Mouse (Mus musculus): ENCODE measurements at regions not wholly inside any gene's neighbourhood (a gene's known extent, or its start where the extent isn't known, plus 50 kb on each side); places are given as distances from the start of the nearest gene placed in this dataset.
A peak's percentile ranks its signal among the peaks of the same experiment; 100 is the strongest.

- no peak overlapping the region for H3K4me3 ChIP-seq (replicated peaks; ENCODE audit: low read length)
Measured at GRCm38 (mm10) chr7:138505205-138505604, 107.7 kb upstream of the Tcerg1l start.

DNA sequence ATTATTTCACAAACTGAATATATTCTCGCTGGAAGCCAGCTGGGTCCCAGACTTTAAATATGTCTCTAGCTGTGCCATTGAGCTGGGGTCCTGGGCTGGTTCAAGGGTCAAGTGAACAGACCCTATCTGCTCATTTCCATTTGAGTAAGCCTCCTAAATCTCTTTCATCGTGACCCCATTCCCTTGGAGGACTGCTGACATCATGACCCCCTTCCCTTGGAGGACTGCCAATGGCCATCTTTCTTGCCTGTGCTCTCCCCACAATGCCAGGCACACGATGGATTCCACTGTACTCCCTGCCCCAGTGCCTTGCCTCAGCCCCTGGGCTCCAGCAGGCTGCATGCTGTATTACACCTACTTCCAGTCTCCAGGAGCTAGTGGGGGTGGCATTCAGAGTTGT, 106.5 kb upstream of the Tcerg1l start:
- no peaks in the 10 kb centered on the region for H3K9me3 ChIP-seq (ENCODE audit: low read length)
- H3K27me3 ChIP-seq (ENCODE audit: insufficient read depth, low read length): peaks cover 3% of the 10 kb centered on the region; the same call in 1 of the 2 replicates
- H3K4me1 ChIP-seq (replicated peaks; ENCODE audit: low read depth, low read length): no peaks in the 10 kb centered on the region
- no peaks in the 10 kb centered on the region for H3K36me3 ChIP-seq (ENCODE audit: insufficient read depth, low read length)
- no peak overlapping the region for H3K4me3 ChIP-seq (replicated peaks; ENCODE audit: low read length)
- TF ChIP-seq CTCF (conservative IDR thresholded peaks at IDR 0.05; ENCODE audit: low read length) (no peak), POU5F1 (IDR thresholded peaks at IDR 0.05; ENCODE audit: borderline replicate concordance, low read length) (no peak), NANOG (IDR thresholded peaks at IDR 0.05; ENCODE audit: borderline replicate concordance, low read length) (no peak)

More at GRCm38 (mm10) chr7:138505205-138505604, 107.7 kb upstream of the Tcerg1l start:
- TF ChIP-seq NANOG (IDR thresholded peaks at IDR 0.05; ENCODE audit: borderline replicate concordance, low read length) (no peak), POU5F1 (IDR thresholded peaks at IDR 0.05; ENCODE audit: borderline replicate concordance, low read length) (no peak), CTCF (conservative IDR thresholded peaks at IDR 0.05; ENCODE audit: low read length) (no peak)
- H3K4me1 ChIP-seq (replicated peaks; ENCODE audit: low read depth, low read length): no peaks in the 10 kb centered on the region
- no peaks in the 10 kb centered on the region for H3K9me3 ChIP-seq (ENCODE audit: low read length)
- no peaks in the 10 kb centered on the region for H3K36me3 ChIP-seq (ENCODE audit: insufficient read depth, low read length)
- H3K27me3 ChIP-seq (ENCODE audit: insufficient read depth, low read length): peaks cover 3% of the 10 kb centered on the region; the same call in 1 of the 2 replicates

GRCm38 (mm10) chr7:138503016-138503415, 105.5 kb upstream of the Tcerg1l start:
- Histone ChIP-seq H3K4me1 (replicated peaks; ENCODE audit: low read depth, low read length) (no peaks in the 10 kb centered on the region), H3K27me3 (ENCODE audit: insufficient read depth, low read length) (peaks cover 3% of the 10 kb centered on the region; the same call in 1 of the 2 replicates), H3K4me3 (replicated peaks; ENCODE audit: low read length) (no peak overlapping the region), H3K36me3 (ENCODE audit: insufficient read depth, low read length) (no peaks in the 10 kb centered on the region), H3K9me3 (ENCODE audit: low read length) (no peaks in the 10 kb centered on the region)
- TF ChIP-seq NANOG (IDR thresholded peaks at IDR 0.05; ENCODE audit: borderline replicate concordance, low read length) (no peak), POU5F1 (IDR thresholded peaks at IDR 0.05; ENCODE audit: borderline replicate concordance, low read length) (no peak), CTCF (conservative IDR thresholded peaks at IDR 0.05; ENCODE audit: low read length) (no peak)

DNA sequence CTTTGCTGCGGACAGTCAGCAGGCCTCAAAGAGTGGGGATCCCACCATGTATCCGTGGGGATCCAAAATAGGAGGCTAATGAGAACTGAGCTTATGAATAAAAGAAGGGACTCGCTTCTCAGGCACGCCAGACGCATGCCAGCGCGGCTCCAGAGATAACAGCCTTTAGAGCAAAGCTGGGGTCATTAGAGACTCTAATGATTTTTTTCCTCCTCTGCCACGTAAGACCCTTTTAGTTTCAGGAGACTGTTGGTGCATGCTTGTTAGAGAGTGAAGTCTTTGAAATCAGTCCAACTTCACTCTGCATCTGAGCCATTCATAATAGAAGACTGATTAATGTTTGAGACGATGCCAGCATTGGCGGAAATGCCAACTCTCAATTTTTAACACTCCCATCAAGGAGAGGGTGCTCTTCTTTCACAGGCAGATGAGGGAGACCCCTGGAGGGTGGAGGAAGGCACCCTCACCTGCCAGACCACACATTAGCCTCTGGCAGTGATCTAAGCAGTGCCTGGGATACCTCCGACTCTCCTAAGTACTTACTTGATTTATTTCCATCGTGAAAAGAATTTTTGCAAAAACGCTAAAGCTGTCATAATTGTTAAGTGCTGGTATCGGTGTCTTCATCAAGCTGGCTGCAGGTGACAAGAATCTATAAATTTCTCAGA, 104.0 kb upstream of the Tcerg1l start:
- no peaks in the 10 kb centered on the region for H3K4me1 ChIP-seq (replicated peaks; ENCODE audit: low read depth, low read length)
- TF ChIP-seq POU5F1 (IDR thresholded peaks at IDR 0.05; ENCODE audit: borderline replicate concordance, low read length): no peak
- H3K9me3 ChIP-seq (ENCODE audit: low read length): no peaks in the 10 kb centered on the region
- H3K4me3 ChIP-seq (replicated peaks; ENCODE audit: low read length): no peak overlapping the region
- peaks cover 3% of the 10 kb centered on the region; the same call in 1 of the 2 replicates for H3K27me3 ChIP-seq (ENCODE audit: insufficient read depth, low read length)
- H3K36me3 ChIP-seq (ENCODE audit: insufficient read depth, low read length): no peaks in the 10 kb centered on the region

DNA sequence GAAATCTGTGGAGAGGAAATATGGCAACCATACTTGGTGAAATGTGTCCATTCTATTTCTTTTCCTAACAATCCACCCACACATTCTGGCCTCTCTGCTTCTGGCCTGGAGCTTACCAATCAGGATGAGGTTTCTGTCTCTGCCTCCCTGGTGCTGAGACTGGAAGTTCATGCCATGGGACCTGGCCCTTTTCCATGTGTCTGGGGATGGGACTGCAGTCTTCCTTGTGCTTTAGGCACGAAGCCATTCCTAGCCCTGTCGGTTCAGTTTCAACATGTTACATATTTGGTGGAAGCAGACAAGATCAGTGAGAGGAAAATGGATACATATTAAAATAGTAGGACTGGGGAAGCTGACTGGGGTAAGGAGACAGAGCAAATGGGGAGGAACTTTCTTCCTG, 100.2 kb upstream of the Tcerg1l start:
- no peak for TF ChIP-seq NANOG (IDR thresholded peaks at IDR 0.05; ENCODE audit: borderline replicate concordance, low read length)
- TF ChIP-seq POU5F1 (IDR thresholded peaks at IDR 0.05; ENCODE audit: borderline replicate concordance, low read length): no peak
- no peak for TF ChIP-seq CTCF (conservative IDR thresholded peaks at IDR 0.05; ENCODE audit: low read length)
- peaks cover 7% of the 10 kb centered on the region; the same call in 1 of the 2 replicates for H3K4me1 ChIP-seq (replicated peaks; ENCODE audit: low read depth, low read length)
- H3K9me3 ChIP-seq (ENCODE audit: low read length): no peaks in the 10 kb centered on the region
- no peaks in the 10 kb centered on the region for H3K36me3 ChIP-seq (ENCODE audit: insufficient read depth, low read length)
- H3K4me3 ChIP-seq (replicated peaks; ENCODE audit: low read length): no peak overlapping the region
- 0 out of 2 replicates have a peak, but pooled peaks cover 1% of the 10 kb centered on the region for H3K27me3 ChIP-seq (ENCODE audit: insufficient read depth, low read length)

DNA sequence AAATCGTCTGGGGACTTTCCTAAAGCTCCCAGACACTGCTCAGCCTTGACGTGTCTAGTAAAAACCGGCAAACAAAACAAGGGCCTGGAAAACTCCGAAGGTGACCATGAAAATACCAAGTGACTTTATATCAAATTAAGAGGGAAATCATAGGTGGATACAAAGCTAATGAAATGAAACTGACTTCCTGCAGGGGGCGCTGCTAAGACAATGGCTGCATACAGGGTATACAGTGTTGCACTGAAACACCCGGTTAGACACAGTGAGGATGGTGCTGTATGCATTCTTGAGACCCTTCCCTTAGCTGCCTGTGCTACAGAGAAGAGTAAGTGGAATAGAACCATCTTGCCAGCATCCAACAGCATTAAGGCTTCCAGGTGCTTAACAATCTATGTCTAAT, 99.7 kb upstream of the Tcerg1l start:
- H3K4me3 ChIP-seq (replicated peaks; ENCODE audit: low read length): no peak overlapping the region
- H3K4me1 ChIP-seq (replicated peaks; ENCODE audit: low read depth, low read length): peaks cover 7% of the 10 kb centered on the region; the same call in 1 of the 2 replicates
- TF ChIP-seq NANOG (IDR thresholded peaks at IDR 0.05; ENCODE audit: borderline replicate concordance, low read length) (no peak), CTCF (conservative IDR thresholded peaks at IDR 0.05; ENCODE audit: low read length) (peak; percentile 46)
- H3K36me3 ChIP-seq (ENCODE audit: insufficient read depth, low read length): no peaks in the 10 kb centered on the region
- H3K27me3 ChIP-seq (ENCODE audit: insufficient read depth, low read length): no peaks in the 10 kb centered on the region
- H3K9me3 ChIP-seq (ENCODE audit: low read length): no peaks in the 10 kb centered on the region

GRCm38 (mm10) chr7:138493661-138494060, 96.1 kb upstream of the Tcerg1l start:
- Histone ChIP-seq H3K36me3 (ENCODE audit: insufficient read depth, low read length) (no peaks in the 10 kb centered on the region), H3K4me1 (replicated peaks; ENCODE audit: low read depth, low read length) (peaks cover 7% of the 10 kb centered on the region; the same call in 1 of the 2 replicates), H3K9me3 (ENCODE audit: low read length) (peaks cover 9% of the 10 kb centered on the region), H3K27me3 (ENCODE audit: insufficient read depth, low read length) (no peaks in the 10 kb centered on the region), H3K4me3 (replicated peaks; ENCODE audit: low read length) (no peak overlapping the region)
- TF ChIP-seq POU5F1 (IDR thresholded peaks at IDR 0.05; ENCODE audit: borderline replicate concordance, low read length) (no peak), CTCF (conservative IDR thresholded peaks at IDR 0.05; ENCODE audit: low read length) (no peak), NANOG (IDR thresholded peaks at IDR 0.05; ENCODE audit: borderline replicate concordance, low read length) (no peak)

GRCm38 (mm10) chr7:138492261-138492660, 94.7 kb upstream of the Tcerg1l start:
- peaks cover 7% of the 10 kb centered on the region for H3K4me1 ChIP-seq (replicated peaks; ENCODE audit: low read depth, low read length)
- no peaks in the 10 kb centered on the region for H3K36me3 ChIP-seq (ENCODE audit: insufficient read depth, low read length)
- TF ChIP-seq CTCF (conservative IDR thresholded peaks at IDR 0.05; ENCODE audit: low read length) (no peak), POU5F1 (IDR thresholded peaks at IDR 0.05; ENCODE audit: borderline replicate concordance, low read length) (no peak), NANOG (IDR thresholded peaks at IDR 0.05; ENCODE audit: borderline replicate concordance, low read length) (no peak)
- no peaks in the 10 kb centered on the region for H3K27me3 ChIP-seq (ENCODE audit: insufficient read depth, low read length)
- peaks cover 13% of the 10 kb centered on the region for H3K9me3 ChIP-seq (ENCODE audit: low read length)
- H3K4me3 ChIP-seq (replicated peaks; ENCODE audit: low read length): no peak overlapping the region

- no peaks in the 10 kb centered on the region for H3K36me3 ChIP-seq (ENCODE audit: insufficient read depth, low read length)
- no peak overlapping the region for H3K4me3 ChIP-seq (replicated peaks; ENCODE audit: low read length)
- no peaks in the 10 kb centered on the region for H3K27me3 ChIP-seq (ENCODE audit: insufficient read depth, low read length)
- peaks cover 7% of the 10 kb centered on the region for H3K4me1 ChIP-seq (replicated peaks; ENCODE audit: low read depth, low read length)
- no peak for TF ChIP-seq POU5F1 (IDR thresholded peaks at IDR 0.05; ENCODE audit: borderline replicate concordance, low read length)
- no peak for TF ChIP-seq CTCF (conservative IDR thresholded peaks at IDR 0.05; ENCODE audit: low read length)
- TF ChIP-seq NANOG (IDR thresholded peaks at IDR 0.05; ENCODE audit: borderline replicate concordance, low read length): no peak
- peaks cover 13% of the 10 kb centered on the region for H3K9me3 ChIP-seq (ENCODE audit: low read length)
Measured at GRCm38 (mm10) chr7:138489471-138489870, 91.9 kb upstream of the Tcerg1l start.
